Mouse (Mus musculus): Measurements from ENCODE around the gene Thpo.

The Thpo gene

DNA sequence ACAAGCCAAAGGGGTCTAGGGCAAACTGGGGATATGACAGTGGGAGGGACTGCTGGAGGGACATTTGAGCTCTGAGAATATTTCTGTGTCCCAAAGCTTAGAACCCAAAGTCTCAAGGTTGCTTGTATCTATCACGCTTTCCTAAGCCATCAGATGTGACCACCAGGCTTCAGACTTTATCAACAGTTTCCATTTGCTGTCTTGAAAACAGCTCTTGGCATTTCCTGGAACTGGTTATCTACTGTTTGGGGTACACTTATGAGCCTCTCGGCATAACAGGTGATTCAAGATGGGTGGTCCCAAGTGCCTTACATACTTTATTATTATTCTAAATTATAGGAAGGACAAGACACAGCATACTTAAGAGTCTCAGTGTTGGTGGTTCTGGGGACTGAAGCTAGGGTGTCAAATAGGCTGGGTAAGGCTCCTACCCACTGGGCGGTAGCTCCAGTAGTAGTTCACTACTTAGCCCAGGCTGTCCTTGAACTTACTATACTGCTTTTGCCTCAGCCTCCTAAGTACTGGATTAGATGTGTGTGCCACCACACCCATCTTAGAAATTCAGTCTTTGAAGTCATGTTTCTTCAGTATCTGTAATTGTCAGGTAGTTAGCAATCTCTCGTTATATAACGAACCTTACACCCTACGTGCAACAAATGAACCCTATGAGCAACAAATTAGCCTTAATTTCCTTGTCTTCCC is 30.5 kb downstream of the Thpo start:
- DNase-seq (ENCODE audit: low spot score), result no peak

DNA sequence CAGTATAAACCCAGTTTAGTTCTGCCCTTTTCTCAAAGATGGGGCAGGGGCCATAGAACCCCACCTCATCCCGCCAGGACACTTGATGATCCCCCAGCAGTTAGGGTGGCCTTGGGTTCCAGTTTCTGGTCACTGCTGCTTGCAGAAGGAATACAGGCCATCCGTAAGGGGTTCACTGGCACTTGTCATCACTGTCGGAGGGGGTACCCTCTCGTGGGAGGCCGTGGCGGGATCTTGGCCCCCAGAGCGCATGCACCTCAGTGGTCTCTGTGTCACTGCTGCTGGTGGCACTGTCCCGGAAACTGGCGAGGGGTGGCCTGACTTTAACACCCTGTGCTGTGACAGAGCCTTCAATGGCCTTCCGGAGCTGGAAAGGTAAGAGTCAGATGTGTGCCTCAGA is 31.2 kb downstream of the Thpo start:
- DNase-seq (ENCODE audit: low spot score), result no peak

- peak; percentile 85 for DNase-seq (ENCODE audit: low spot score)
Observed at GRCm38 (mm10) chr16:20702522-20702893, 31.8 kb downstream of the Thpo start.

DNA sequence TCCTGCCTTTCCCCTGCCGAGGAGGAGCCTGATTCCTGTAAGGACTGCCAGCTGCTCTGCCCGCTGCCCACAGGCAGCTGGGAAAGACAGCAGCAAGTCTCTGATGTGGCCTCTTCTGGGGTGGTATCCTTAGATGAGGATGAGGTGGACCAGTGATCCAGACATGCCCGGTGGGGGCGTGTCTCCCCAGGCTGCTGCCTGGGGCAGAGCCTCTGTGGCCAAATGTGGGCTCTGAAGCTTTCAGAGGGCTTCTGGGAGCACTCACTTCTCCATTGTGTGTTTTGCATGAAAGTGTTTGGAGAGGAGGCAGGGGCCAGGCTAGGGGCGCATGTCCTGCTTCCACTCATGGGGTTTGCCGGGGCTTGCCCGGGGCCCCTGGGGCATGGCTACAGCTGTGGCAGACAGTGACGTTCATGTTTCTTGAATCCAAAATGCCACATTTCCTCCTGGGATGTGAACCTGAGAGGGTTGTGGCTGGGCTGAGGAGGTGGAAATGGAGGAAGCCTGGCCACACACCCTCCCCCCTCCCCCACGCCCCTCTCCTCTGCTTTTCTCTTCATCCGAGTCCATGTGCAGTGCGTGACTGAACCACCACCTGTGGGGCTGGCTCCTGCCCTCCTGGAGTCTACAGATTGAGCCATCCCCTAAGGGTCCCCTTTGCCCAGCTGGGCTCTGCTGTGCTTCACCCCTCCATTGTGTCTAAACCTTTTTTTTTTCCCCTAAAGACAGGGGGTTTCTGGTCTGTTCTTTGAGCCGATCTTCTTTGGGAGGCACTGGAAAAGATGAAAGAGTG is 32.4 kb downstream of the Thpo start:
- DNase-seq (ENCODE audit: low spot score), result no peak

GRCm38 (mm10) chr16:20701316-20701715 is 33.0 kb downstream of the Thpo start:
- no peak for DNase-seq (ENCODE audit: low spot score)

- no peak for DNase-seq (ENCODE audit: low spot score)
Observed at GRCm38 (mm10) chr16:20700036-20700435, 34.3 kb downstream of the Thpo start.

DNA sequence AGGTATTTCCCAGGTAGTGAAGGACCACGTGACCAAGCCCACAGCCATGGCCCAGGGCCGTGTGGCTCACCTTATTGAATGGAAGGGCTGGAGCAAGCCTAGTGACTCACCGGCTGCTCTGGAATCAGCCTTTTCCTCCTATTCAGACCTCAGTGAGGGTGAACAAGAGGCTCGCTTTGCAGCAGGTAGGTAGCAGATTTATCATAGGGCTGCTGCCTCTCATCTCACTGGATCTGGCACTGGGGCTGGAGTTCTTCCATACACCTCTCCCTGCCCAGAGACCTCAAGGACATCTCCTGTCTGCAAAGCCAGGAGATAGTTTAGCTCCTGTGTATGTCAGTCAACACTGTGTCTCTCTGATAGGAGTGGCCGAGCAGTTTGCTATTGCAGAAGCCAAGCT is 35.0 kb downstream of the Thpo start:
- no peak for DNase-seq (ENCODE audit: low spot score)

- DNase-seq (ENCODE audit: low spot score), result peak; percentile 83
Observed at GRCm38 (mm10) chr16:20695622-20696323, 38.5 kb downstream of the Thpo start.

DNA sequence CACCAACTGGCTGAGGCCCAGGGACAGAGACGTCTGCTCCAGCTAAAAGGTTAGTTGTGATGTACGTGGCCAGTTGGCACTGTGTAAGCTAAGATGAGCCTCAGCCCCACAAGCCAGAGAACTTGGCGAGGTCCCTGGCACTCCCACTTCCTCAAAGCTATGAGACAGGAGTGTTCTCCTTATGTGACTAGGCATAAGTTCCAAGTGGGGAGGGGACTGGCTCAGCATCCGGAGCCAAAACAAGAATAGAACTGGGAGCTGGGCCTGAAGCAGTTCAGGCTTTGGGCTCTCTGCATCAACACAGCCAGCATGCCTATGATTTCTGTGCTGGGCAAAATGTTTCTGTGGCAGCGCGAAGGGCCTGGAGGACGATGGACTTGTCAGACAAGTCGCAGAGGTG is 39.5 kb downstream of the Thpo start:
- no peak for DNase-seq (ENCODE audit: low spot score)

GRCm38 (mm10) chr16:20693111-20693701 is 41.1 kb downstream of the Thpo start, which contains the start of gene Fam131a:
TSS of gene Fam131a (plus strand) at chr16:20693241.
- DNase-seq (ENCODE audit: low spot score), result peak; percentile 86

DNA sequence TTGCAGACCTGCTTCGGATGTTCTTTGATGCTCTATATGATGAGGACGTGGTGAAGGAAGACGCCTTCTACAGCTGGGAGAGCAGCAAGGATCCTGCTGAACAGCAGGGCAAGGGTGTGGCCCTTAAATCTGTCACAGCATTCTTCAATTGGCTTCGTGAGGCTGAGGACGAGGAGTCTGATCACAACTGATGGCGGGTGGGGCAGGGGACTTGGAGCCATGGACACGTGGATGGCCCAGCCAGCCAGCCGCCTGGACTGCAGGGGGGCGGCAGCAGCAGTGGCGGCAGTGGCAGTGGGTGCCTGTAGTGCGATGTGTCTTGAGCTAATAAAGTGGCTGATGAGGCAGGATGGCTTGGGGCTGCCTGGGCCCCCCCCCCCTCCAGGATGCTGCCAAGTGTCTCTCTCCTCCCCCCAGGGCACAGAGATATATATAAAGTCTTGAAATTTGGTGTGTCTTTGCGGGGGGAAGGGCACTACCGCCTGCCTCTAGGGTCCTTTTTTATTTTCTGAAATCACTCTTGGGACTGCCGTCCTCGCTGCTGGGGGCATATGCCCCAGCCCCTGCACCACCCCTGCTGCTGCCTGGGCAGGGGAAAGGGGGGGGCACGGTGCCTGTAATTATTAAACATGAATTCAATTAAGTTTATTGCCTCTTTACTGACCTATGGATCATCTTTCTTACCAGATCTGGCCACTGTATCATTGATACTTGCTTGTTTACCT is 41.9 kb downstream of the Thpo start:
- no peak for DNase-seq (ENCODE audit: low spot score)

DNA sequence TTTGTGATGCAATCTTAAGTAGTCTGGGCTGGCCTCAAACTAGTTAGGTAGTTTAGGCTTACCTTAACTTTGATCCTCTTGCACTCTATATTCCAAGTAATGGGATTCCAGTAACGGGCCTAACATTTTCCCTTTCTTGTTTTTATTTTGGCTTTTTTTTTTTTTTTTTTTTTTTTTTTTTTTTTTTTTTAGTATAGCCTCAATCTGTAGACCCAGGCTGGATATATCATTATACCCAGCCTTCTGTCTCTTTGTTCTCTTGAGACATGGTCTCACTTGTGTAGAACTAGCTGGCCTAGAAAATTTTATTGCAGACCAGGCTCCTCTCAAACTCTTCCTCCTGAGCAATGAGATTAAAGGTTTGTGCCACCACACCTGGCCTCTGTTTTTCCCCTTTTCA is 42.7 kb downstream of the Thpo start:
- DNase-seq (ENCODE audit: low spot score), result no peak

DNA sequence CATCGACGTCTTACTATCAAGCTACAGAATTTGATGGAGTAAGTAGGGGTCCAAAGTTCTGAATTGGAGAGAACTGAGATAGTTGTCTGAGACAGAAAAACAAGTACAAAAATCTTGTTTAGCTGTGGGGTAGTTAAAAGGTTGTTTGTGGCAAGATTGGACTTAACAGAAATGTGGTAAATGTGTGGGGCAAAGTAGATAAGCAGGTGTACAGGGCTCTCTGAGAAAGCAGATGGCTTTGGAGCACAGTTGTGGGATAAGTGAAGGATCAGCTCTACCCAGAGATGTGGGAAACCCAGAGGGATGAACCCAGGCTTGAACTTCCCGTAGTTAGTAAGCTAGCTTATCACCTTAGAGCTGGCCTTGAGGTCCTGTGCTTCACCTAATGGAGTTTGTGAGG is 43.5 kb downstream of the Thpo start:
- no peak for DNase-seq (ENCODE audit: low spot score)

DNA sequence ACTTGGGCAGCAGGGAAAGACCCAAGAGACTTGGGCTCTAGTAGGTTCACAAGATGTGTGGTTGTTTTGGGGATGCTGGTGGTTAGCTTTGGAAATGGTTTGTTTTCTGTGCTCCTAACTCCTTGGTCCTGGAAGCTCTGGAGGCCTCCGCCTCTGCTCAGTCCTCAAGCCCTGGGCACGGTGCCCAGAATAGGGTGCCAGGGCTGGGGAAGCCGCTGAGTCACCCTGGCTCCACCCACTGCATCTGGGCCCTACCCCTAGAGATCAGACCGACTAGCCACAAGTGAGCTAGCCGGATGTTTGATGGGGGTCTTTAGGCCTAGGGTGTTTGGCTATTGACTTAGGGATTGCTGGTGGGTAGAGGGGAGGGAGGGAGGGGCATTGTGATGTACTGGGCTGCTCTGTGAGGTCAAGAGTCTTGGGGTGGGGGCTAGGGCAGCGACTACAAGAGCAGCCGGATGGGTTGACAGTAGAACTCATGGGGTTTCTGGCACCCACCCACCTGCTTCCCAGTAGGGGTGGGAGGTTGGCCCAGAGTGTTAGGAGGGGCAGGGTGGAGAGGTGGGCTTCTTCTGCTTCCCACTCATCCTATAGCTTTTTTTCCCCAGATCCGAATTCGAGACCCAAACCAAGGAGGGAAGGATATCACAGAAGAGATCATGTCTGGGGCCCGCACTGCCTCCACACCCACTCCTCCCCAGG is 56.2 kb downstream of the Thpo start:
- peak; percentile 86 for DNase-seq (ENCODE audit: low spot score)

DNA sequence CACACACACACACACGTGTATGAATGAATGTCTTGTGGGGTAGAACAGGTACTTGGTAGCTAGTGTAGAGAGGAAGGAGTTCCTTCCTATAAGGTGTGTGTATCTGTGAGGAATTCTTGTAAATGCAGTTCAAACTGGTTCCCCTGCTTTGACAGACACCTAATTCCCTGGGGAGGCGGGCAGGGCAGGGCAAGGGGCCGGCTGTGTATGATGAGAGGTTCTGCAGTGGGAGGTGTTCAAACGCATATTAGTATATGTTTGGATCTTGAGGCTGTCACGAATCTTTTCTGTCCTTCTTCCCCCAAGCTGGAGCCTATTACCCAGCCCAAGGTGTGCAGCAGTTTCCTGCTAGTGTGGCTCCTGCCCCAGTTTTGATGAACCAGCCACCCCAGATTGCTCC is 56.9 kb downstream of the Thpo start:
- no peak for DNase-seq (ENCODE audit: low spot score)

GRCm38 (mm10) chr16:20676702-20677101 is 57.6 kb downstream of the Thpo start:
- no peak for DNase-seq (ENCODE audit: low spot score)

GRCm38 (mm10) chr16:20675213-20675612 is 59.1 kb downstream of the Thpo start:
- DNase-seq (ENCODE audit: low spot score), result no peak
